Mouse (Mus musculus) limb, embryonic 13.5 days (tissue): ENCODE data around the gene Galm. TPM values are rescaled to one million over a fixed set of nuclear protein-coding genes. Genes with fewer than 3 reads are reported as not detected.
"Not testable (repeated sequence)": the region's sequence is repeated elsewhere in the genome, so short reads cannot be mapped to it uniquely, and the experiment has no call there.

Source experiments
- ATAC-seq: fragments of 200-750 bp; cut with Nextera tagmentation; 2 replicates; pipeline ENCODE4 v1.8.0; 2017; ENCODE audit warnings: low read depth, moderate number of reproducible peaks, moderate TSS enrichment; ENCODE audit not compliant: low FRiP score
- H3K27ac ChIP-seq: fragments of 300-500 bp; sonication (generic); 2 replicates; pipeline ENCODE4 v1.5.1; 2015; ENCODE audit warnings: inconsistent platforms, mild to moderate bottlenecking, moderate library complexity
- H3K27me3 ChIP-seq: fragments of 300-500 bp; sonication (generic); 2 replicates; pipeline ENCODE4 v1.6.1; 2015; ENCODE audit warnings: mild to moderate bottlenecking, inconsistent platforms
- H3K36me3 ChIP-seq: fragments of 300-500 bp; sonication (generic); 2 replicates; pipeline ENCODE4 v1.6.1; 2015; ENCODE audit warnings: inconsistent platforms, mild to moderate bottlenecking, moderate library complexity
- H3K4me1 ChIP-seq: fragments of 300-500 bp; sonication (generic); 2 replicates; pipeline ENCODE4 v1.6.1; 2015; ENCODE audit warnings: inconsistent platforms
- H3K4me2 ChIP-seq: fragments of 300-500 bp; sonication (generic); replicated peaks from 2 replicates; pipeline ENCODE4 v1.6.1; 2015; ENCODE audit warnings: inconsistent platforms, mild to moderate bottlenecking, moderate library complexity
- H3K4me3 ChIP-seq: fragments of 300-500 bp; sonication (generic); 2 replicates; pipeline ENCODE4 v1.5.1; 2015; ENCODE audit warnings: moderate library complexity, mild to moderate bottlenecking, inconsistent platforms
- H3K9ac ChIP-seq: fragments of 300-500 bp; sonication (generic); 2 replicates; pipeline ENCODE4 v1.6.1; 2015; ENCODE audit warnings: mild to moderate bottlenecking, inconsistent platforms
- H3K9me3 ChIP-seq: fragments of 300-500 bp; sonication (generic); 2 replicates; pipeline ENCODE4 v1.6.1; 2016; ENCODE audit warnings: inconsistent platforms
- WGBS: fragments of 180-500 bp; shearing (Covaris S2); methylation state at CpG from one replicate; pipeline ENCODE4 v1.1.7; 2015; 5-methylcytosine and 5-hydroxymethylcytosine counted together
- polyA plus RNA-seq: library from polyadenylated mRNA; unstranded; fragments of >200 nt; fragmentation: Nextera tagmentation; extraction: Ambion mirVana; gene quantifications from 2 replicates; pipeline ENCODE4 v1.2.1, GENCODE M21; 2015

The Galm gene
- polyA plus RNA-seq, 1 experiment from 2014 or later, result 17.2 TPM

DNA sequence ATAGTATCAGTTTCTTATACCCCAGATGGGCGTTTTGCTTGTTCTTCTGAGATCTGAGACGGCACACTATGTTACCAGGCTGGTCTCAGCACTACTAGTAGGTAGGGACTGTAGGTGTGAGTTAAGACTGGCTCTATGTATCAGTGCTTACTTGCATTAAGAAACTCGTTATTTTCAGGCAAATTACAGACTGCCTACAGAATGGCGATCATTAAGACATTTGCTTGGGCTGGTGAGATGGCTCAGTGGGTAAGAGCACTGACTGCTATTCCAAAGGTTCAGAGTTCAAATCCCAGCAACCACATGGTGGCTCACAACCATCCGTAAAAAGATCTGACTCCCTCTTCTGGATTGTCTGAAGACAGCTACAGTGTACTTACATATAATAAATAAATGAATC is 97.9 kb downstream of the Galm start:
- WGBS, result 57% methylated on average over 5 of the region's 5 CpGs
- Histone ChIP-seq H3K27ac (peak overlapping the region; percentile 91; the same call in 1 of the 2 replicates), H3K4me2 (peak overlapping the region; percentile 76), H3K4me3 (peak overlapping the region; percentile 62), H3K9ac (peak overlapping the region; percentile 77)
- not testable (repeated sequence) for H3K4me1 ChIP-seq, H3K9me3 ChIP-seq, ATAC-seq, H3K36me3 ChIP-seq, H3K27me3 ChIP-seq

DNA sequence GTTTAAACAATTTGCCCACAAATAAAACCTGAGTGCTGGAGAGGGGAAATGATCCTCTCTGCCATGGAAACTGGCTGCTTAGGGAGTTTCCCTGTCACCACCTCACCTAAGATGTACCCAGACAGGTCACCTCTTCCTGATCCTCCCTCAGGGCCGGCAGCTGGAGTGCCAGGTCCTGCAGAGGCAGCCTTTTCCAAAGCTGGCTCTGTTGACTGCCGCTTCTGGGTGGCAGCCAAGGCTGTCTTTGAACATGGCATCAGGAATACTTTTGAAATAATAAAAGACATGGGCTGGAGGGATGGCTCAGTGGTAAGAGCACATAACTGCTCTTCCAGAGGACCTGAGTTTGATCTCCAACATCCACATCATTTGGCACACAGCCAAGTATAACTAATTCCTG is 102.1 kb downstream of the Galm start:
- ATAC-seq, result no peak
- Histone ChIP-seq H3K9ac (no peak overlapping the region), H3K9me3 (peaks cover 5% of the 10 kb centered on the region; the same call in 1 of the 2 replicates), H3K4me3 (no peak overlapping the region), H3K4me1 (no peaks in the 10 kb centered on the region; the same call in 1 of the 2 replicates), H3K27ac (no peak overlapping the region), H3K4me2 (no peak overlapping the region), H3K27me3 (no peaks in the 10 kb centered on the region), H3K36me3 (peaks cover 15% of the 10 kb centered on the region)
- WGBS, result 91% methylated on average over 2 of the region's 2 CpGs

DNA sequence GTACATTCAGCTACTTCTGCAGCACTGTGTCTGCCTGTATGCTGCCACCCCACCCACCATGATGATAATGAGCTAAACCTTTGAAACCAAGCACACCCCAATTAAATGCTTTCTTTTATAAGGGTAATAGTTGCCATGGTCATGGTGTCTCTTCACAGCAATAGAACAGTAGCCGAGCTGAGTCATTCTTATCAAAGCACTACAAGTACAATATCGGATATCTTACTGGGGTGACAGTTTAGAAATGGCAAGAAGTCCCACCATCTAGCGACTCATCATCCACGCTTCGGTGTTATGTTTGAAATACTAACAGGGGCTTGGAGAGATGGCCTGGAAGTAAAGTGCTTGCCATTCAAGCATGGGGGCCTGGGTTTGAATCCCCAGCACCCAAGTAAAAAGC is 106.6 kb downstream of the Galm start:
- WGBS, result 91% methylated on average over 5 of the region's 5 CpGs
- ATAC-seq, result no peak

DNA sequence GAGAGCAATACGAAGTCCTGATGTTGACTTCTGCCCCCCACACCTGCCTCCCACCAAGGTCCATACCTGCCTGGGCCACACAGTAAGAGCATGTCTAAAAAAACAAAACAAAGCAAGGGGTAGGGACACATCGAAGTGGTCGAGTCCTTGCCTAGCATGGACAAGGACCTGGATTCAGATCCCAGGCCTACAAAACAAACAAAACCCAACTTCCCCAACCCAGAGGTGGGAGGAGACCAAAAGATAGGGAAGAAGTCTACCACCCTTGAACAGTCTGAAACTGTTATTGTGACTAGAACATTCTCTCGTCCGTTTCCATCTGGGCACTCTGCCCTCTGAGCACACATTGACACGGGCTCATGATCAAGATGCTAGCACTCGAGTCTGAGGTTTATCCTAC is 107.1 kb downstream of the Galm start:
- Histone ChIP-seq H3K9me3 (peaks cover 5% of the 10 kb centered on the region; the same call in 1 of the 2 replicates), H3K36me3 (peaks cover 30% of the 10 kb centered on the region), H3K4me2 (no peak overlapping the region), H3K4me1 (no peaks in the 10 kb centered on the region), H3K9ac (no peak overlapping the region), H3K27me3 (no peaks in the 10 kb centered on the region), H3K27ac (no peak overlapping the region), H3K4me3 (no peak overlapping the region)
- WGBS, result 88% methylated on average over 7 of the region's 7 CpGs
- ATAC-seq, result no peak

More for the DNA sequence above, 106.6 kb downstream of the Galm start:
- H3K9ac ChIP-seq, result no peak overlapping the region
- no peaks in the 10 kb centered on the region for H3K4me1 ChIP-seq
- no peak overlapping the region for H3K4me2 ChIP-seq
- H3K36me3 ChIP-seq, result peaks cover 26% of the 10 kb centered on the region
- no peak overlapping the region for H3K4me3 ChIP-seq
- no peak overlapping the region for H3K27ac ChIP-seq
- peaks cover 5% of the 10 kb centered on the region; the same call in 1 of the 2 replicates for H3K9me3 ChIP-seq
- H3K27me3 ChIP-seq, result no peaks in the 10 kb centered on the region

Other genes with a start within 250 kb of the Galm start
- gene Atl2, start 231.3 kb upstream of the Galm start, polyA plus RNA-seq, result 28.8 and 29.0 TPM in 2 replicates
- 63.7 and 64.1 TPM in 2 replicates for gene Hnrnpll, start 65.1 kb upstream of the Galm start, polyA plus RNA-seq
- 721 and 736 TPM in 2 replicates for gene Srsf7, start 79.8 kb downstream of the Galm start, polyA plus RNA-seq
- gene Ttc39d, start 80.0 kb downstream of the Galm start, polyA plus RNA-seq, result 0.10 and 0.17 TPM in 2 replicates
- 37.3 and 38.4 TPM in 2 replicates for gene Gemin6, start 97.0 kb downstream of the Galm start, polyA plus RNA-seq
- 18.9 and 19.7 TPM in 2 replicates for gene Morn2, start 162.7 kb downstream of the Galm start, polyA plus RNA-seq
- 24.4 and 25.5 TPM in 2 replicates for gene Dhx57, start 163.0 kb downstream of the Galm start, polyA plus RNA-seq
- gene Arhgef33, start 179.9 kb downstream of the Galm start, polyA plus RNA-seq, result 1.2 and 1.5 TPM in 2 replicates
- 2.3 and 2.7 TPM in 2 replicates for gene Gm10190, start 246.1 kb downstream of the Galm start, polyA plus RNA-seq